Mouse (Mus musculus) layer of hippocampus, postnatal 25 days (tissue): ENCODE measurements around the gene Slc25a17. TPM values are rescaled to one million over a fixed set of nuclear protein-coding genes. Genes with fewer than 3 reads are reported as not detected.

Experiments
- DNase-seq, 2 experiments: peaks; one replicate each; pipeline ENCODE4 v3.0.0; 2022; ENCODE audit warnings: mixed read lengths in 2 of 2, low spot score in 1 of 2; ENCODE audit errors: extremely low spot score in 1 of 2
- total RNA-seq, 2 experiments: library from RNA; stranded (reverse); gene quantifications; 2 replicates each; pipeline ENCODE4 v1.2.3; 2021

Gene Slc25a17
- total RNA-seq, 2 experiments from 2014 or later: 42.4 to 44.8 TPM

DNA sequence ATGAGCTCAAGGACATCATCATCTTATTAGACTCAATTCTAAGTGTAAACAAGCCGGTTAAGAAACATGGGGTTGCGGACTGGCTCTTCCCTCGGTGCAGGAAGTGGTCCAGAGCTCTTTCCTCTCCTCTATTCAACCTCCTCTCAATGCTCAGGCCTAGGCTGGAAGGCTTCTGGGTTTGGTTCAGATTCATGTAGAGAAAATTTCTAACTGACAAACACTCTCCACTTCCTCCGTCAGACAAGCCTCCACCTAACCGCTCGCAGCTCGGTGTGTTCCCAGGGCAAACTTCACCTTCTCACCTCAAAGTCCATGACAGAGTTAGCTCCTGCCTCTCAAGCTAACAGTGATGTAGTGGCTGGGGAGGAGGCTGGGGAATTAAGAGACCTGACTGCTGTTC, 56.6 kb downstream of the Slc25a17 start:
- no peak for DNase-seq

DNA sequence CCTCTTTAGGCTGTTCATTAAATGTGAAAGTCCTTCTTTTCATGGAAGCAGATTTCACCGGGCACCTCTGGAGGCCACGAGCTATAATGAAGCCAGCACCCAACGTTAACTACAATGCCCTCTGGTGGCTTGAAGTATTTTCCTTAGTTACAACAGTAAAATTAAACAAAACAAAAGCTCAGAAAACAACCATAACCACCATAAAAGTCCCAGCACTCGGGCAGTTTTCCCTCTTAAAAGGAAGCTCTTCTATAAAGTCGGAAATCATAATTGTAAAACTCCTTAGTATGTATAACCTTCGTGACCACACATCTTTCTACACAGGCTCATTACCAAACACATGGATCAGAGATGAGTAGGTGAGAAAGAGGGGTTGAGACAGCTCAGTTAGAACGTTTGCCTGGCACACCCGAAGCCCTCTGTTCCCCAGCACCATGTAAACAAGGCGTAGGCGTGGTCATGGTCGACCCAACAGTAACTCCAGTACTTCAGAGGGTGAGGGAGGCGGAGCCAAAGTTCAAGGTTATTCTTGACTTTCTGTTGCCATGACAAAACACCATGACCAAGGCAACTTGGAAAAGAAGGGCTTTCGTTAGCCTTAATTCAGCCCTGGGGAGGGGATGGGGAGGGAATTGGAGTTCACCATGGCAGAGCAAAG, 58.3 kb downstream of the Slc25a17 start:
- DNase-seq: no peak

GRCm38 (mm10) chr15:81301193-81302070, 59.2 kb downstream of the Slc25a17 start:
- no peak for DNase-seq

DNA sequence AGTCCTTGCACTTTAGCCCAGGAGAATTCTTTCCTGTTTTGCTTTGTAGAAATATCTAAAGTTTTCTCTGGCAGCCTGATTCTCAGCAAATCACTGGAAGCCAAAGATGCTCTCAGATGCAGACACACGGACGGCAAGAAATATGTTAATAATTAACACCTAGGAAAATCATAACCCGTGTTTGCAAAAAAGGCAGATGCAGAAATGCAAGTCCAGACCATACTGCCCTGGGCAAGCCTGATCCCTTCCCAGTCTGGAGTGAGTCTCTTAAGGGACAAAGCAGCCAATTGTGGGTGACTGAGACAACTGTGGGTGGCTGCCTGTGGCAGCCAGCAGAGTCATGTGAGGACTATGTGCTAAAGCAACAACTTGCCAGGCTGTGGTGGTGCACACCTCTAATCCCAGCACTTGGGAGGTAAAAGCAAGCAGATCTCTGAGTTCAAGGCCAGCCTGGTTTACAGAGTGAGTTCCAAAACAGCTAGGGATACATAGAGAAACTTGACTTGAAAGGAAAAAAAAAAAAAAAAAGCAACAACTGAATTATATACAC, 60.0 kb downstream of the Slc25a17 start:
- no peak for DNase-seq

DNA sequence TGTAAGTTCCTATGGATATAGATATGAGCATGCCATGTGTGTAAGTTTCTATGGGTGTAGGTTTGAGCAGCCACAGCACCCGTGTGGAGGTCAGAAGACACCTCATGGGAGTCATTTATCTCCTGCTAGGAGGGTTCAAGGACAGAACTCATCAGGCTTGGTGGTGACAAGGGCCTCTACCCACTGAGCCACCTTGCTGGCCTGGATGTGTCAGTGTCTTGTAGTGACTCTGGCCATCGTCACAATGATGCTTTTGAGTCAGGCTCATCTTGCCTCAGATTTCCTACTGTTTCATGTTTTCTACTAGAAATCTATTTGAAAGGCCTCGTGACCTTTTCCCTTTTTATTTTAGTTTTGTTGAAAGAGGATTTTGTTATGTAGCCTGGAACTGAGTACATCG, 61.1 kb downstream of the Slc25a17 start:
- no peak for DNase-seq

DNA sequence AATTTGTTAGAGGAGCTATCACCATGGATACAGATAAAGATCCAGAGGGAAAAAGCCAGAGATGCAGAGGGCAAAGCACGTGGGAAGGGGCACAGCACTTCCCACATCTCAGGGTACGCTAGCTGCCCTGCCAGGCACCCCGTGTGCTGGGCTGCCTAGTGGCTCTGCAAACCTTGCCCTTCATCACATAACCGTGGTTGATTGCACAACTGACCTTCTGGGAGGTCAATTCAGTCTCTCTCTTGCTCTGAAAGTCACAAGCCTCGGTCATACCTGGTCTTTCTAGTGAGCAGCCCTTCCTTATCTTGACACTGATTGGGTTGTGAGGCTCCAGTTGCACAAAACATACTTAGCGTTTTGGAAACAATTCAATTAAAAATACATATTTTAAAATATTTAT, 62.4 kb downstream of the Slc25a17 start:
- DNase-seq: no peak

DNA sequence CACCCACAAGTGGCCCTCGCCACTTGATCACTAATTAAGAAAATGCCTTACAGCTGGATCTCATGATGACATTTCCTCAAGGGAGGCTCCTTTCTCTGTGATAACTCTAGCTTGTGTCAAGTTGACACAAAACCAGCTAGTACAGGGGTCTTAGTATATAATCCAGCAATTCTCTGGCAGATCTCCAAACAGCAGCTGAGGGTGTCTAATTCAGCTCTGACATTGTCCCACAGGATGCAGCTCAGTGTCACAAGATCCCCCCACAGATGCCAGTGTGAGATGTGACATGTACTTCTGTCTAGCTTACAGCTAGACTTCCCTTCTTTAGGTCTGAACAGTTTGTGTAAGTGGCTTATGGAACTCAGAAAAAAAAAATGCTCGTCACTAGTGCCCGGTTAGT, 63.1 kb downstream of the Slc25a17 start:
- DNase-seq: no peak

DNA sequence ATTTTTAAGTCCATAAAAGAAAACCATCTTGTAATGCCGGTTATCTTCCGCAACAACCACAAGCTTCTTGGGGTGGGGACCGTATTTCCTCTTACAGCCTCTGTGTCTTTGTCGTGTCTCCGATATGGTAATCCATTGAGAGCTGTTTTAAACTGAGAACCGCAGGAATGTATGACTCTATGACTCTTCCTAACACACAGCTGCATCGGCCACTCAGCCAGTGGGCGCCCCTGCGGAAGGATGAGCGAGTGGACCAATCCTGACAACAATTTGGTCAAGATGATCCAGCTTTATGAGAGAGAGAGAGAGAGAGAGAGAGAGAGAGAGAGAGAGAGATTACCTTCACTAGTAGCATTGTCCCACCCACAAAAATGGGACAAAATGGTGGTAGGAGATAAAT, 65.7 kb downstream of the Slc25a17 start:
- no peak for DNase-seq

- no peak for DNase-seq
Observed at GRCm38 (mm10) chr15:81294386-81294785, 66.2 kb downstream of the Slc25a17 start.

- DNase-seq: no peak
Observed at GRCm38 (mm10) chr15:81290747-81291146, 69.9 kb downstream of the Slc25a17 start.

GRCm38 (mm10) chr15:81290230-81290629, 70.4 kb downstream of the Slc25a17 start:
- DNase-seq: no peak

- no peak for DNase-seq
Observed at GRCm38 (mm10) chr15:81284121-81284734, 76.4 kb downstream of the Slc25a17 start.

DNA sequence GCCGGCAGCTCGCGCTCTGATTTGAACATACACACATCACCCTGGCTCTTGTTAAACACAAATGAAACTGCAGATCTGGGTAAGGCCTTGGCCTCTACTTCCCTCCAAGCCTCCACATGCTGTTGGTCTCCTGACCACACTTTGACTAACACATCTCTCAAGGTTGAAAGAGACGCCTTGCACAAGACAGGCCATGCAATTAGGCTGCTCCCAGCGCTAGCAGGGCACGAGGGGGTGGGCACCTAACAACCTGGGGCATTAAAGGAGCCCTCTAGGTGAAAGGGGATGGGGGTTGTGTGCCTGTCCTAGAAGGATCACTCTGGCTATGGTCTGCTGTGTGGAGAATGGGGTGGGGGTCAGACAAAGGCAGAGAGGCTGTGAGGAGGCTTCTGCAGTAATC, 81.9 kb downstream of the Slc25a17 start:
- DNase-seq: no peak

DNA sequence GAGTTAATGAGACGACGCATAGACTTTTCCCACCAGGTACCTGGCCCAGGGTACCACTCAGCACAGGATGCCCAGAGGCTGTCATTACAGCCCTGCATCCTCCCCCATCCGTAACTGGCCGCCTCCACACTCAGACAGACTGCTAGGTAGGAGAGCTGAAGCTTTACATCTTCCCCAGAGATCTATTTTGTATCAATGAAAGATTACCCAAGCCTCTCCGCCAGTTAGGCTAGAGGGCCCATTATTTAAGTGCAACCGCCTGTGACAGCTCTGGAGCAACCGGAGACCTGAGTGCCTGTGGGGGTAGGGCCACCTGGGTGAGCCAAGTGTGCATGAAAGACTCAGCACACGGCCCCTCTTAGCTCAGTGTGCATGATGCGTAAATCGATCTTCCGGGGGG, 82.7 kb downstream of the Slc25a17 start:
- DNase-seq: no peak

- no peak for DNase-seq
Observed at GRCm38 (mm10) chr15:81273361-81273760, 87.3 kb downstream of the Slc25a17 start.

GRCm38 (mm10) chr15:81272305-81273053, 88.1 kb downstream of the Slc25a17 start:
- no peak for DNase-seq
